Mouse (Mus musculus) left cerebral cortex, adult 18-20 months (tissue): ENCODE results near the gene Pigl. TPM values are rescaled to one million over a fixed set of nuclear protein-coding genes. Genes with fewer than 3 reads are reported as not detected.
"Not testable (repeated sequence)": the region's sequence is repeated elsewhere in the genome, so short reads cannot be mapped to it uniquely, and the experiment has no call there.

Experiments used
- DNase-seq, 2 experiments: peaks; one replicate each; pipeline ENCODE4 v3.0.0; 2021 to 2022; ENCODE audit warnings: low spot score in 2 of 2, mixed read lengths in 1 of 2
- total RNA-seq, 2 experiments: library from RNA; stranded (reverse); gene quantifications; 2 replicates each; pipeline ENCODE4 v1.2.3; 2021

Gene Pigl
- total RNA-seq, 2 experiments from 2014 or later, result 4.7 to 5.7 TPM

GRCm38 (mm10) chr11:62466546-62466945, 8.3 kb downstream of the Pigl start:
- DNase-seq, result no peak

DNA sequence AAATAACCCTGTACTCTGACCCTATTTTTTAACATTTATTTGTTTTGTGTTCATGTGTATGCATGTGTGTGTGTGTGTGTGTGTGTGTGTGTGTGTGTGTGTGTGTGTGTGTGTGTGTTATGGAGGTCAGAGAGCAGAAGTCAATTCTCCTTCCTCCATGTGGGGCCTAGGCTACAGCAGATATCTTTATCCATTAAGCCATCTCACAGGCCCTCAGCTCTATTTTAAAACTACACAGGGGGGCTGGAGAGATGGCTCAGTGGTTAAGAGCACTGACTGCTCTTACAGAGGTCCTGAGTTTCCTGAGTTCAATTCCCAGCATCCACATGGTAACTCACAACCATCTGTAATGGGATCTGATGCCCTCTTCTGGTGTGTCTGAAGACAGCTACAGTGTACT, 9.0 kb downstream of the Pigl start:
- not testable (repeated sequence) for DNase-seq

GRCm38 (mm10) chr11:62470451-62470850, 12.2 kb downstream of the Pigl start:
- no peak for DNase-seq

- no peak for DNase-seq
These were observed 15.3 kb downstream of the Pigl start for GRCm38 (mm10) chr11:62473516-62473915.

DNA sequence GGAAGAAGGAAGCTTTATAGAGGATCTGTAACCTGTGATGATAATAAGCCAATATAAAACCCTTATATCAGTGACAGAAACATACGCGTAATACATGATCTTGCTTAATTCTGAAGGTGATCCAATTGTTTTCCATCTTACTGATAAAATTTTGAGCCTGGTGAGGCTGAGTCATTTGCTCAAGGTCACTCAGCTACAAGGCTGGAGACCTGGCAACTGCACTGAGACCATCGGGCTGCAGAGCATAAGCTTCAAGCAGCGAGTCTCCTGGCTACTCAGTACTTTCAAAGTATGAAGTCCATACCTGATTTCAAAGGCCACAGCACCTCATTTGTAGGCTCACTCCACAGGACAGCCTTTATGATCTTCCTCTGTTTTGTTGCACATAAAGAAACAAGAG, 17.9 kb downstream of the Pigl start:
- DNase-seq, result no peak

DNA sequence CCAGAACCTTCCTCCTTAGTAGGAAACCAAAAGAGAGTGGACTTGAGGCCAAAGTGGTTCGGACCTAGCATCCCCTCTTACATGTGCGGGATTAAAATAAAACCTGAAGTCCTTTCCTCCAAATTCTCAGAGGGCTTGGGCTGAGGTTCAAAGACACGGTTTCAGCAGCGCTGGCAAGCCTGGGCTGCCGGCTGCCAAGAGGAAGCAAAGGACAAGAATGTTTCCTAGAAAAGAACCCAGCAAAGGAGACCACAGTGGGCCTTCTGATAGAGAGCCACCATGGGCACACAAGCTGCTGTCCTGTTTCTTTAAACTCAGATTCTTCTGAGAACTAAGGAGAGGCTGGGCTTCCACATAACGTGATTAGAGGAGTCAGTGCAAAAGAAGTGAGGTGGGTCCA, 20.7 kb downstream of the Pigl start:
- no peak for DNase-seq

DNA sequence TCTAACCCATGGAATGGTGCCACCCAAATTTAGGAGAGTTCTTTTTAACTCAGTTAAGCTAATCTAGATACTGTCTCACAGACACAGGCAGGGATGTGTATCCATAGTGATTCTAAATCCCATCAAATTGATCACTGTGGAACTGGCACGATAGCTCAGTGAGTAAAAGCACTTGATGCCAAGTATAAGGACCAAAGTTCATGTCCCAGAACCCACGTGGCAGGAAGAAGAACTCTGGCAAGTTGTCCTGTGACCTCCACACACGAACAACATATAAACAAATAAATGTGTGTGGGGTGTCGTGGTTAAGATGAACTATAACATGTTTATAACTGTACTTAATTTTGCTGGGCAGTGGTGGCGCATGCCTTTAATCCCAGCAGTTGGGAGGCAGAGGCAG, 21.3 kb downstream of the Pigl start:
- DNase-seq, result no peak

DNA sequence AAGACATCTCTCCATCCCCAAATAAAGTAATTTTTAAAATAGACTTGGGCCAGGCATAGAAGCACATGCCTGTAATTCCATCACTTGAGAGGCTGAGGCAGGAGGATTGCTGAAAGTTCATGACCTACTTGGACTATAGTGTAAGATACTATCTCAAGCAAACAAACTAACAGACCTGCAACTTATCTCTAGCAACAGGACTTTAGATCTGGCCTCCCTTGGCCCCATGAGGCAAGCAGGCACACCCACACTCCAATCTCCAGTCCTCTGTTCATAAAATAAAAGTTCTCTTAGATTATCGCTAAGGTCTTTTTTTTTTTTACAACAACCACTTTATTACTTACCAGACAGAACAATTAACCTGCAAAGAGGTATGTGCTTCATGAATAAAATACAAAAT, 28.7 kb downstream of the Pigl start:
- DNase-seq, result no peak

DNA sequence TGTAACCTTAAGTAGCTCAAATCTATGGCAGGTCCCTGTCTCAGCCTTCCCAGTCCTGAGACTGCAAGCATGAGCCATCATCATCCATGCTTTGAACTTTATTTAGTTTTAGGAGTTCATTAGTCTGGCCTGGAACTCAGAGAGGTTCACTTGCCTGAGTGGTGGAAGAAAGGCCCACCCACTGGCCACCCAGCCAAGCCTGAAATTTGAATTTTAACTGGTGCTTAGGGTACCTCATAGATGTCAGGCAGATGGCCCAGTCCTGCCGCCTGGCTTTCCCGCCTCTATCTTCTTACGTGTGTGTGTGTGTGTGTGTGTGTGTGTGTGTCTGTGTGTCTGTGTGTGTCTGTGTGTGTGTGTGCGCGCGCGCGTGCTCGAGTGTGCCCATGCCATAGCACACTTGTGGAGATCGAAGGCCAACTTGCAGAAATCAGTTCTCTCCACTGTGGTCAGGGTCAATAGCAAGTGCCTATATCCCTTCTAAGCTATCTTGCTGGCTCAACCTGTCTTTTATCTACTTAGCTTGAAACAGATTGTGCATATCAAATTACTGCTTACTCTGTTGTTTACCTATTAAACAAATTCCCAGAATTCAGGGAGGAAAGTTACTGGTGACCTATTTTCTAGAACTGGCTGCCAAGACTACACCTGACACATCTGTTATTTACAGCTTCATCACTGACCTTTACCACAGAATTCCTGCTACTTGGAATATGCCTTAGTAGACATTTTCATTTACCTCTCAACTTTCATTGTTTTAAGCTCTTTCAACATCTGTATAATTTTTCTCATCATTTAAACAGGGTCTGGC, 29.5 kb downstream of the Pigl start:
- DNase-seq, result no peak

- DNase-seq, result no peak
These were observed 35.4 kb downstream of the Pigl start for GRCm38 (mm10) chr11:62493701-62494100.

- peak in 1 of 2 experiments; percentile 17 for DNase-seq
These were observed 36.6 kb downstream of the Pigl start for GRCm38 (mm10) chr11:62494754-62495275.

GRCm38 (mm10) chr11:62495276-62495801, 37.1 kb downstream of the Pigl start:
- peak in 1 of 2 experiments; percentile 3 for DNase-seq

DNA sequence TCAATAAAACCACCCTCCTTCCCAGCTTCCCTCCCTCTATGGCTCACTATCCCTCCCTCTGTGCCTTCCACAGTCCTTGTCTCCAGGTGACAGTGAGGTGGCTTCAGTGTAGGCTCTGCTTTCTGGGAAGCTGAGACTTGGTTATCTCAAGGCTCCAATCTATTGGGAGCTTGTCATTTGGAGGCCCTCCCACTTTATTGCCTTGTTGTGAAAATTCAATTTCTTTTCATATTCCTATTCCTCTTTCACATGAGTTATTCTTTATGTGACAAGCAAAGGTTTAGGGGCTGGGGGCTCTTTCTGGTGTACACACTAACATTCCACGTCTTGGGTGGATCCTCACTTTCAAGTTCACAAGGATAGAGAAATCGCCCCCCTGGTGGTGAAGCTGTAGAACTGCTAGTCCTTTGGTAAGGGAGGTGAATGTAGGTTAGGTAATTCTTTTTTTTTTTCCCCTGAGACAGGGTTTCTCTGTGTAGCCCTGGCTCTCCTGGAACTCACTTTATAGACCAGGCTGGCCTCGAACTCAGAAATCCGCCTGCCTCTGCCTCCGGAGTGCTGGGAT, 38.0 kb downstream of the Pigl start:
- DNase-seq, result no peak

GRCm38 (mm10) chr11:62497181-62497580, 38.9 kb downstream of the Pigl start:
- no peak for DNase-seq

GRCm38 (mm10) chr11:62498802-62499201, 40.5 kb downstream of the Pigl start:
- no peak for DNase-seq

GRCm38 (mm10) chr11:62500529-62500928, 42.3 kb downstream of the Pigl start:
- no peak for DNase-seq

DNA sequence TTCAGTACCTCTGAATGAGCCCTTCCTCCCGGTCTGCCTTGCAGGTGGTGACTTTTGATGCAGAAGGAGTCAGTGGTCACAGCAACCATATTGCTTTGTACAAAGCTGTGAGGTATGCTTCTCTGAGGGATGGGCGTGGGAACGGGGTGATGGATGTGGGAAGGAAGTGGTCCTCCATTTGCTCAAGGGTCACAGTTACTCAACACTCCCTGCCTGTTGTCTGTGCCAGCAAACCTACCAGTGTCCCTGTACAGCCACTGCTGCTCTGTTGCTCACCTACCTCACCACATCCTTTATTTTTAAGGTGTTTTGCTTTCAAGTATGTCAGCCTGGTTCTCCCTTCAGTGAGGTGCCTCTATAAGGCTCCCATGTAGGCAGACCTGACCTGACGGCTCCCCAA, 49.4 kb downstream of the Pigl start:
- no peak for DNase-seq

GRCm38 (mm10) chr11:62508365-62508764, 50.1 kb downstream of the Pigl start:
- DNase-seq, result not testable (repeated sequence)

- DNase-seq, result not testable (repeated sequence)
These were observed 50.6 kb downstream of the Pigl start for GRCm38 (mm10) chr11:62508816-62509215.

DNA sequence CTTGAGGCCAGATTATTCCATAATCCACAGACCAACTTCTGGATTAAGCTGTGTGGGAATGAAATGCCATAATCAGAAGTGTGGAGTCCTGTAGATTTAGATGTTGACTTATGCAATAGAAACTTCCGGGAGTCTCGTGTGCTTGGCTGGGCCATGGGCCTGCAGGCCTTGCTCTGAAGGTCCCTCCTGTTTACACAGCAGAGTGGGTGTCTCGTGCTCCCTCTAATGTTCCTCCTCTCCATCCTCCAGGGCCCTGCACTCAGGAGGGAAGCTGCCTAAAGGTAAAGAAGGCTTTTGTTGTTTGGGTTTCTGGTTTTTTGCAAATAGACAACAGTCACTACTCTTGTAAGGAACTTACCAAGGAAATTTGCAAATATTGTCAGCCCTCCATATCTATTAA, 51.3 kb downstream of the Pigl start:
- DNase-seq, result no peak

- DNase-seq, result no peak
These were observed 52.7 kb downstream of the Pigl start for GRCm38 (mm10) chr11:62510956-62511355.

DNA sequence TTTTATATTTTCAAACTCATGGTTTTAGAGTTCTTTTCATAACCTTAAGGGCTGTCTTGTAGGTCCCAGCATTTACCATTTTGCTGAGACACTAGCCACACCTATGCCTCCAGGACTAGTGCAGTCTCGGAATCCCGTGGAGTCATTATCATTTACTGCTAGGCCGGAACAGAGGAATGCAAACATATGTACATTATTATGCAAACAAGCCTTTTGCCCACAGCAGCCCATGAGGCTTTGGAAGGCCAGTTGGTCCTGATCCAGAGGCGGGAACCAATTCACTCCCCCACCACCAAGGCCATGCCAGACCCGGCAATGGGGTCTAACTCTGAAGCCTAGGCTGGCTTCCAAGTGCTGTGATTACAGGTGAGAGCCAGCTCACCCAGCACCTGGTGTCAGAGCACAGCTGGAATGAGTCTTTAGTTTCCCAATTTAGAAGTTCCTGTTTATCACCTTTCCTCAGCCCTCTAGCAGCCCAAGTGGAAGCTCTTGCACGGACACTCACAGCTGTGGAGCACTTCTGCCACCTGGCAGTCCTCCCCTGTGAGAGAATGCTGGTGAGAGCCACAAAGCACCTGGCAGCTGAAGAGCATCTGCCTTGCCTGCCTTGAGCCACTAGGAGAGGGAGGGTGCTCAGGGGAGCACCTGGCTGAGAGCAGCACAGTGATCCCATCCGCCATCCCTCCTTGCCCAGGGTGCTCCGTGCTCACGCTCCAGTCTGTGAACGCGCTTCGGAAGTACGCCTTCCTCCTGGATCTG, 53.4 kb downstream of the Pigl start:
- no peak for DNase-seq
